Mouse (Mus musculus): ENCODE data around the gene 1700001C02Rik.

Gene 1700001C02Rik

DNA sequence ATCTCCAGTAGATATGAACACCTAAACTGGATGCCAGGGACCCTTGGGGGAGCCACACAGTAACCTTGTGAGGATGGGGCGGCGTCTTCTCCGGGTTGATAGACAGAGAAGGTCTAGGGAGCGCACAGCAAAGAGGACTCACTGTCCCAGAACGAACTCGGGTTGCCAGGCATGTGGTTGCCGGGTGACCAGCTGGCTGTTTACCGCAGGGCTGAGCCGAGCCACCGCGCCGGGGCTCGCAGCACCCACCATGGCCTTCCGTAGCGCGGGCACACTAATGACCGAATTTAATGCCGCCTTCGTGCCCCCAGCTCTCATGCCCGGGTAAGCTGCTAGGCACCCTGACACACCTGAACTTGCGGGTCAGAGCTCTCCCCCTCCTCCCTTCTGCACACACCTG, at the start of gene 1700001C02Rik:
1700001C02Rik (plus strand) TSS at position 187 of the 400 bp plus-strand sequence.
- no peak for DNase-seq (ENCODE audit: low spot score in 2 of 2)

DNA sequence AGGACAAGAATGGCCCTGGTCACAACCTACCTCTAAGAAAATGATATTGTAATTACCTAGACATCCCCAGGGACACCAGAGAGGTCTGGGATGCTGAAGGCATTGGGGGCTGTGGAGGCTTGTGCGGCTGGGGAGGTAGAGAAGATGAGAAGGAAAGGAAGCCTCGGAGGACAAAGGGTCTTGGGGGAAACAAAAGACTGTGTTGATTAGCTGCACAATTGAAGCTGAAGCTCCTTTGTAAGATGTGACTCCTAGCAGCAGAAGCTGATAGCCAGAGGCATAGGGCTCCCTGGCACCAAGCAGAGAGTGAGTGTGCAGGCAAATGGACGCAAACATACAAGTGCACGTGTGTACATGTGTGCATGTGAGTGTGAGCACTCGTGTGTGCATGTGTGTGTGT, 49.2 kb upstream of the 1700001C02Rik start:
- no peak for DNase-seq (ENCODE audit: low spot score in 2 of 2)

- no peak for DNase-seq (ENCODE audit: low spot score in 2 of 2)
These were observed 42.7 kb upstream of the 1700001C02Rik start for GRCm38 (mm10) chr5:30423121-30423520.

GRCm38 (mm10) chr5:30423572-30424244, 42.1 kb upstream of the 1700001C02Rik start:
- peak; percentile 10 to 24 for DNase-seq (ENCODE audit: low spot score in 2 of 2)

- DNase-seq (ENCODE audit: low spot score in 2 of 2), result no peak
These were observed 38.4 kb upstream of the 1700001C02Rik start for GRCm38 (mm10) chr5:30427406-30427805.

GRCm38 (mm10) chr5:30438931-30439330, 26.9 kb upstream of the 1700001C02Rik start:
- DNase-seq (ENCODE audit: low spot score in 2 of 2), result no peak

- no peak for DNase-seq (ENCODE audit: low spot score in 2 of 2)
These were observed 25.4 kb upstream of the 1700001C02Rik start for GRCm38 (mm10) chr5:30440308-30440906.

- DNase-seq (ENCODE audit: low spot score in 2 of 2), result no peak
These were observed 23.7 kb upstream of the 1700001C02Rik start for GRCm38 (mm10) chr5:30442196-30442595.

DNA sequence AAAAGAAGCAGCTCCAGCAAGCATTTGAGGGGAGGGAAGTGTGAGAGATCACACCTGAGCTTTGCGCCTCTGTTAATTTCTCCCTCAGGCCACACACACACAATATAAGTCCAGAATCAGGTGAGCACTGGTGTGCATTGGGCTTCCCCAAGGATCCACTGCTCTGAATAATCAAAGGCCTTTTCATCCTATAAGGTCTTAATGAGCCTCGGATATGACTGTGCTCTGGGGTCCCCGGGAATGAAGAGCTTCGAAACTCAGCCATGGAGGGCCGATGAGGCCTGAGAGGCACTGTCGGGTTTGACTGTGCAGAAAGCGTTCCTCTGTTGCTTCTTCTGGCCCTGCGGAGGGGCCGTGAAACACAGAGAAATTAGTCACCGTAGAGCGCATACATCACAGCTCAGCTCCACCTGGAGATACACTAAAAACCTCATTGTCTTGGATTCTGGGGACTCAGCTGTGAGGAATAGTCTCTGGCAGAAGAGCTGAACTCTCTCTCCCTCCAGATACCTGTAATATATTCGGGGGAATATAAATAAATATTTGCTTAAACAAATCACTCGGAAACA, 21.4 kb upstream of the 1700001C02Rik start:
- no peak for DNase-seq (ENCODE audit: low spot score in 2 of 2)

- no peak for DNase-seq (ENCODE audit: low spot score in 2 of 2)
These were observed 9.8 kb upstream of the 1700001C02Rik start for GRCm38 (mm10) chr5:30456056-30456455.

DNA sequence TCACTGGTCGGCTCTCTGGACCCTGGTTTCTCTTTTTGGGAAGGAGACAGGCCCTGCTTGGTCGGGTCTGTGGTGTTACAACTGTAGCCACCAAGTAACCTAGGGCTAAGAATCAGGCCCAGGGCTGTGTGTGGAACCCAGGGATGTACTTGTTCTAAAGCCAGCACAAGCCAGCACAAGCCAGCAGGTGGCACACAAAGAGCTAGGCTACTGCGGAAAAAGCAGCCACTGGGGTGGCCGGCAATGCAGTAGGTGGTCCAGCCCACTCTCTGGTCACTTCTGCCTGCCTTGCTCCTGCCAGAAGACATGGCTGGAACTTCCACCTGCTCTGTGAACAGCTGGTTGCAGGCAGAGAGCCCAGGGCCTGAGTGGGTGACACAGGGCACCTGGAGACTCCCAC, 5.7 kb upstream of the 1700001C02Rik start:
- no peak for DNase-seq (ENCODE audit: low spot score in 2 of 2)

DNA sequence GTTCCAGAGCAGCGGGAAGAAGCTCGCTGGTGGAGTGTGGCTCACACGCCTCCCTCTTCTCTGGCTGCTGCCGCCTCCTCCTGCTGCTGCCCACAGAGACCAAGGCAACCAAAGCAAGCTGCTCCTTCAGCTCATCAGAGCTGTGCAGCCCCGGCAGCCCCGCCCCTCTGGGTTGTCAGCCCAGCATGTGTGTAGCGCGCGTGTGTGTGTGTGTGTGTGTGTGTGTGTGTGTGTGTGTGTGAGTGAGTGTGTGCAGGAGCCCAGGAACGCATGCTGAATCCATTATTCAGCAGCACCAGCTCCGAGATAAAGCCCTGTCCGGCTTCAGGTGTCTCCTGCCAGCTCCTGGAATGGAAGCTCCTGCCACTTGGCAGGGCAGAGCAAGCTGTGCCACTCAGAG, 4.0 kb upstream of the 1700001C02Rik start, which contains the start of gene Otof:
Otof (minus strand) TSS at position 112 of the 400 bp plus-strand sequence.
- no peak for DNase-seq (ENCODE audit: low spot score in 2 of 2)

- no peak for DNase-seq (ENCODE audit: low spot score in 2 of 2)
These were observed 468 bp downstream of the 1700001C02Rik start for GRCm38 (mm10) chr5:30466315-30466714.

DNA sequence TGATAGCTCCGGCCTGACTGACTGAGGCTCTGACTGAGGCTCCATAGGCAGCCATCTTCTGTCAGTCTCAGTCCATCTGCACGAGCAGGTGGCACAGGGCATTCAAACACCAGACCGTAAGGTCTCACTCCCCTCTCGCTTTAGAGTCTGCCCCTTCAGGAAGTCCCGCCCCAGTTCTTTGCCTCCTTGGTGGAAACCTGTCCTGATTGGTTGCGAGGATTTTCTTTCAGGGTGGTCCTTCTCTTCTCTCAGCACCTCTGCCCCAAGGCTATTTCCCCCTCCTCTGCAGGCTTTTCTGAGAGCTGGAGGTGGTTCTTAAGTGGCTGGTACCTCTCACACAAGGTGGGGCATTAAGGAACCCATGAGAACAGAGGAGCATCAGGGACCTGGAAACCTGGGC, 4.6 kb downstream of the 1700001C02Rik start:
- DNase-seq (ENCODE audit: low spot score in 2 of 2), result no peak

- DNase-seq (ENCODE audit: low spot score in 2 of 2), result peak in 1 of 2 experiments; percentile 37
These were observed 6.3 kb downstream of the 1700001C02Rik start for GRCm38 (mm10) chr5:30472148-30472547.

DNA sequence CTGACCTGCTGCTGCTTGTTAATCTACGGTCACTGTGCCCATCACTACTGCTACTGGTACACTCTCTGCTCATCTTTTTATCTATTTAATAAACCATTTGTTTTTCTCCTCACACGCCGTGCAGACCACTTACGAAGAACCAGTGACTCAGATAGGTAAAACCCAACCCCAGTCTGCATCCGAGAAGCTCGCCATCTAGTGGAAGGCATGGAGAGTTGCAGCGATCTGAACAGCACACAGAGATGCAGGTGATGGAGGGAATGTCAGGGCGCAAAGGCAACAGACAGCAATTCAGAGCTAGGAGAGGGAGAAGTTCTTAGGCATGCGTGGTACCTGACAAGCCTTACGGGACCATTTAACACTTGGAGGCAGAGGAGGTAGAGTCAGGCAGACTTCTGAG, 10.7 kb downstream of the 1700001C02Rik start:
- no peak for DNase-seq (ENCODE audit: low spot score in 2 of 2)

DNA sequence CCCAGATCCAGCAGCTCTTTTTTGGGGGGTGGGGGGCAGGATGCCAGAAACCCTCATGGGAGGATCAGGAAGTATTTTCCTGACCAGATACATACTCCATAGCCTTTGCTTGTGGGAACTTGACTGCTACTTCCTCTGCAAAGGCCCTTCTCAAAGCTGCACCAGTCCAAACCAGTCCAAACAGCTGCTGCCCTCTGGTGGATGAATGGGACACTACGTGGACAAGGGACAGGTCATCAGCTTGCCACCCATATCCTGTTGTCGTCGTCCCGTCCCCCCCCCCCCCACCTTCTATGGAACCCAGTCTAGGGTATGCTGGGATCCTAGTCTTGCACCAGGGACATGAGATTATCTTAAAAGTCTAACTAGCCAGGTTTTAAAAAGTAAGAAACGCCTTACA, 16.5 kb downstream of the 1700001C02Rik start:
- DNase-seq (ENCODE audit: low spot score in 2 of 2), result peak; percentile 49 to 57

DNA sequence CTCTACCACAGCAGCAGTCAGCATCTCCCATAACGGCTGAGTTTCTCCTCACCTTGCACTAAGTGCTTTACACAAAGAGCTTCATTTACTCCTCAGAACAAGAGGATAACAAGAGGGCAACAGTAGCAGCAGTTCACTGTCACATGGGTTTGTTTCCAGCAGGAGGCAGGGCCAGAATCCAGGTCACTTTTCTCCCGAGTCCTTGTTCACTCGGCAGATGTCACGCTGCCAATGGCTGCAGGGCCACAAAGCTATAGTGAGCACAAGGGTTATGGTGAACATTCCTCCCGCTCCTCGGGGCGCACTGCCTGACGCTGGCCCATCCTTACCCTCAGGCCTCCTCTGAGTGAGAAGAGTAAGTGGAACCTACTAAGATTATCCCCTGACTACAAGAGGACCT, 17.7 kb downstream of the 1700001C02Rik start:
- DNase-seq (ENCODE audit: low spot score in 2 of 2), result no peak

DNA sequence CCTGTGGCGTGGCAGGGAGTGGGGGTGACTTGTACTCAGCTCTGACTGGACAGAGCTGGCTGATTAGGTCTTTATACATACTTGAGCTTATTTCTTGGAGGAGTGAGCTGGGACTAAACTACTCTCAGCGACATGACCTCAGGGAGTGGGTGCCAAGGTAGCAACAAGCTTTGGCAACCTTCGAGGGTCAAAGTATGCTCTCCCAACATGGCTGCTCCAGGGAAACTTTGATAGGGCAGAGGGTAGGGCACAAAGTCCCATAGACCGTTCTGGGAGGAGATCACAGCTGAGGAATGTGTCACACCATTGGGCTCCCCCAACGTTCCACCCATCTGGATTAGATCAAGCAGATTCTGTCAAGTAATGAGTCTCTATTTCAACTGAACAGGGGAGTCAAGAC, 18.7 kb downstream of the 1700001C02Rik start:
- DNase-seq (ENCODE audit: low spot score in 2 of 2), result no peak

- no peak for DNase-seq (ENCODE audit: low spot score in 2 of 2)
These were observed 19.3 kb downstream of the 1700001C02Rik start for GRCm38 (mm10) chr5:30485136-30485535.

- no peak for DNase-seq (ENCODE audit: low spot score in 2 of 2)
These were observed 24.4 kb downstream of the 1700001C02Rik start for GRCm38 (mm10) chr5:30490215-30490614.

DNA sequence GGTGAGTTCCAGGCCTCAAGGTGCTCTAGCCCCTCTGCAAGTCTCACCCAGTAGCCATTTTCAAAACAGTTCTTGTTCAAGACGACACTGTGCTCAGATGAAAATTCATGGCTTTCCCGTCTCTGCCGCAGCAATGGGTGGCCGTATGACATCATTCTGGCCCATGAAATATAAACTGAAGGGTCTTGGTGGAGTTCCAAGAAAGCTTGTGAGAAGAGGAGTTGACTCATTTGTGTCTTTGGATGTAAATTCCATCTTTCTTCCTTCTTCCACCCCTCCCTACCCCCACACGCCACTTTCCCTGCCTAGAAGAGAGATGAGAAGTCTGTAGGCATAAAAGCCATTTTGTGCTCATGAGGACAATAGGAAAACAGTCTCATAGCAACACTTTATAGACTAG, 25.0 kb downstream of the 1700001C02Rik start:
- DNase-seq (ENCODE audit: low spot score in 2 of 2), result no peak

GRCm38 (mm10) chr5:30493723-30494122, 27.9 kb downstream of the 1700001C02Rik start:
- no peak for DNase-seq (ENCODE audit: low spot score in 2 of 2)
